Mouse (Mus musculus) hindlimb bud, embryonic 11.5 days (tissue): ENCODE results near the gene Olfr631.
"Not testable (repeated sequence)": the region's sequence is repeated elsewhere in the genome, so short reads cannot be mapped to it uniquely, and the experiment has no call there.

ENCODE experiments used
- DNase-seq: peaks from one replicate; pipeline ENCODE4 v3.0.0-alpha.2; 2012; ENCODE audit warnings: low read depth, low spot score; ENCODE audit errors: extremely low spot score

Olfr631 gene

DNA sequence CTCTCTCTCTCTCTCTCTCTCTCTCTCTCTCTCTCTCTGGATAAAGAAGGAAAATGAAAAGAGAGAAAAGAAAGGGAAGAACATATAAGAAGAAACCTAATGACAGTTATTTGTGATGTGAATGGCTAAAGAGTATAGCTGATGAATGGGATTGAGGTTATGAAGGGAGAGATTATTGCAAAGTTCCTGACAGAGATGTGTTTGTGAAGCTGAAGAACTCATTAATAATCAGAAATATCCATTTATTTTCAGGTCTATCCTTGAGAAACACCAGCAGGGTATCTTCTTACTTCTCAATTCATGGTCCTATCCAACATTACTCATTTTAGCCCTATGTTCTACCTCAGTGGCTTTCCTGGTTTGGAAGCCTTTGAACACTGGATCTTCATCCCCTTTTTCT lies at the start of gene Olfr631:
Gene Olfr631, plus strand, starts transcription at position 301 of the 400 bp plus-strand sequence.
- no peak for DNase-seq

- DNase-seq: no peak
These were observed 42.5 kb upstream of the Olfr631 start, which contains the start of gene Olfr66 for GRCm38 (mm10) chr7:103886152-103886551. Gene Olfr66, minus strand, starts transcription at chr7:103886252.

- no peak for DNase-seq
These were observed 34.2 kb upstream of the Olfr631 start, which contains the start of gene Olfr64 for GRCm38 (mm10) chr7:103894385-103894784. Gene Olfr64, minus strand, starts transcription at chr7:103894485.

GRCm38 (mm10) chr7:103903187-103903586 lies 25.4 kb upstream of the Olfr631 start, which contains the start of gene Olfr65:
Gene Olfr65, plus strand, starts transcription at chr7:103903487.
- DNase-seq: no peak

- no peak for DNase-seq
These were observed 18.6 kb upstream of the Olfr631 start for GRCm38 (mm10) chr7:103910047-103910446.

- DNase-seq: no peak
These were observed 15.6 kb upstream of the Olfr631 start for GRCm38 (mm10) chr7:103912969-103913511.

GRCm38 (mm10) chr7:103915338-103915737 lies 13.3 kb upstream of the Olfr631 start:
- no peak for DNase-seq

DNA sequence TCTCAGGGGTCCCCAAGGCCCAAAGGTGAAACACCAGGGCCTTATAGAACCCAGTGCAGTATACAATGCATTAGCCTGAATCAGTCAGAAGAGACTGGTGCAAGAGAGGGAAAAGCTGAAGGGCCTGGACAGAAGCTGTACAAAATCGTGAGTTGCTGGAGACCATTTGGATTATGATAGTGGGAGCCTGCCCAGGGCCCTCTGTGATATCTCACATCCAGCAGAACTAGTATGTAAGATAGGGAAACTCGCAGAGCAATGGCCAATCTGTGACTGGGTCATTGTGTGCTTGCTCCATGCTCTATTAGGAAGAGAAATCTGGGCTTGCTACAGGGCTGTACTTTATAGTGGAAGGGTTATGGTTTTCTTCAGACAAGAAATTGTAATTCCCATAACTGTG lies 5.6 kb downstream of the Olfr631 start, which contains the start of gene Olfr632:
Gene Olfr632, plus strand, starts transcription at position 84 of the 400 bp plus-strand sequence.
- no peak for DNase-seq

- peak; percentile 37 for DNase-seq
These were observed 14.1 kb downstream of the Olfr631 start for GRCm38 (mm10) chr7:103942730-103943129.

DNA sequence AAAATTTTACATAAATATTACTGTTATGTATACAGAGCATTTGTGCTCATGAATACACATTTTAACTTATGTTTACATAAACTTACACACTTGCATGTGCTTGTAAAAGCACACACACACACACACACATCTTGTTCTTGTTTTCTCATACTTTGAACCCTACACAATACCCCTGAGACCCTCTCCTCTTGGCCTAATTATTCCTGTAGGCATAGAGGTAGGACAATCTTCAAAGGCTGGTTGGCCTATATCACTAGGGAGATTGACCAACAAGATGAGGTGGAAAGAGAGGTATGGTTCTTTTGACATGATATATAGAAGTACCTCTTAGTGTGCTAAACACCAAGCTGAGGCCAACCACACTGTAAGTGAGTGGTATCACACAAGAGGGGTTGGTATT lies 15.5 kb downstream of the Olfr631 start, which contains the start of gene Olfr633:
Gene Olfr633, plus strand, starts transcription at position 301 of the 400 bp plus-strand sequence.
- no peak for DNase-seq

DNA sequence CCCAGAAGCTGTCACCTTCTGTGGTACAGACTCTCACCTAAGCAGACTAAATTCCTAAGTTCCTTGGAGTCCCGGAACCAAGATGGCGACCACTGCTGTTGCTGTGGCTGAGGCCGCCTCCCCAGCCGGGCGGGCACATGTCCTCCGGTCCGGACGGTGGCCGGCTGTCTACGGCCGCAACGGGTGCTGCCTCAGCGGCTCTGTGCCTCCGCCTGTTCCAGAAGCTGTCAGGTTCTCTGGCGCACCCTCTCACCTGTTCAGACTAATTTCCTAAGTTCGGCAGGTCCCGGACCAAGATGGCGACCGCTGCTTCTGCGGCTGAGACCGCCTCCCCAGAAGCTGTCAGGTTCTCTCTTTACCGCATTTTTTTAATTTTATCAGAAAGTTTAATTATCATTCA lies 38.2 kb downstream of the Olfr631 start:
- DNase-seq: not testable (repeated sequence)

DNA sequence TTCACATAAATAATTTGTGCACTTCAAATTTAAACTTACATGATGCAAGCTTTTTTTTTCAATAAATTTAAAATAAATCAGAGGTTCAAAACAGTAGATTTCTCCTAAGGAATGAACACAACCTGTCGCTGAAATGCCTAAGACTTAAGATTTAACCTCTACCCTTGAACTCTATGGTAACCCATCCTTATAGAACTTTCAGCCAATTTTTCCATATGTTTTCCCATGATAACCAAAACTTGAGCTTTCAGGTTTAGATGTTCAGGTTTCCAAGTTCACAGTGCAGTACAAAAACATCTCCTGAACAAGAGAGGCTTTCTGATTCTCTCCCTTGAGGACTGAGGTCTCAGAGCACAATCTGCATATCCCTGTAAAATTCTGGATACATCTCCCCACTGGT lies 42.2 kb downstream of the Olfr631 start, which contains the start of gene Olfr635:
Gene Olfr635, plus strand, starts transcription at position 301 of the 400 bp plus-strand sequence.
- DNase-seq: no peak

DNA sequence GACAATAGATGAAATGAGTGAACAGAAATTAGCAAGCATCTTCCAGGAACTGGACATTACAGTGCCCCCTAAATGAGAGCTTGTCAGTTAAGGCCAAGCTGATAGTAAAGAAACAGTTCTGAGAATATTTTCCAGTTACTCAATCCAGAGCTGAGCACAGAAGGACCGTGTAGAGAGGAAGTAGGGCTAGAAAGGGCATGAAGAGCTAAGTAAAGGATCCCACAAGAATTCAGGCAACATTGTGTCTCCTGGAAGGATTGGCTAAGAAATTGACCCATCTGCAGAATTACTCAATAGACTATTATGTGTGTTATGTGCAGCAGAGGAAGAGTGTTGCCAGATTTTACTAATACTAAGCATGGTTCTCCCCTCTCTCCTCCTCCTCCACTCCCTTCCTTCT lies 43.2 kb downstream of the Olfr631 start:
- no peak for DNase-seq
